Mouse (Mus musculus) adrenal gland, adult 18-20 months (tissue): Measurements from ENCODE around the gene Pgpep1. TPM values are rescaled to one million over a fixed set of nuclear protein-coding genes. Genes with fewer than 3 reads are reported as not detected.

Experiments
- DNase-seq, 2 experiments: peaks; one replicate each; pipeline ENCODE4 v3.0.0; 2021 to 2022; ENCODE audit warnings: low spot score in 2 of 2
- total RNA-seq, 2 experiments: library from RNA; stranded (reverse); gene quantifications; 1 replicate in 1 of 2; 2 replicates in 1 of 2; pipeline ENCODE4 v1.2.3; 2021

Gene Pgpep1
- total RNA-seq, 2 experiments from 2014 or later = 101 to 153 TPM

DNA sequence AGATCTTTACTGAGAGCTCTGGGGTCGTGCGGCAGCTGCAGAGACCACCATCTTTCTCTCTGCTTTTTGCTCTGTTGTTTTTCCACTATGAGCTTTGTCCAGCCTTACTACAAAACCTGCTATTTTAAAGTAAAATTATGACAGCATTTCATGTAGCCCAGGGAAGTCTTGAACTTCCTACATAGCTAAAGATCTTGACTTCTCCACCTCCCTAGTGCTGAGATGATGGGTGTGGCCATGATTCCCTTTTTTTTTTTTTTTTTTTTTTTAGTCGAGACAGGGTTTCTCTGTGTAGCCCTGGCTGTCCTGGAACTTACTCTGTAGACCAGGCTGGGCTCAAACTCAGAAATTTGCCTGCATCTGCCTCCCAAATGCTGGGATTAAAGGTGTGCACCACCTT lies 4.4 kb upstream of the Pgpep1 start:
- no peak for DNase-seq

DNA sequence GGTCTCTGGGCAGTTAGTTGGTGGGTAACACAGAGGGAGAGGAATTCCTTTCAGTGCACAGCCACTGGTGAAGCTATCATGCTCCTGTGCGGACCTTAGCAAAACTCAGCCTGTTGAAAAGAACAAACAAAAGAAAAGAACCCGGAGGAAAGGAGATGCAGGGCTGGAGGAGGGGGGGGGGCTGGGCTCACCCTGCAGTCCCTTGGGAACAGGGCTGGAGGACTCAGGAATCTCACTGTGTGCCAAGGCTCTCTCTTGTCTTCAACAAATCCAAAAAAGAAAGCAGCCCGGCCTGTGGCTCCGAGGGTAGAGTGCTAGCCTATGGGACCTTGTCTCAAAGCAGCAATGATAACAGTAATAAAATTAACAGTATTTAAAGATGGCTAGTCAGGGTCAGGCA lies 3.5 kb upstream of the Pgpep1 start:
- DNase-seq = no peak

DNA sequence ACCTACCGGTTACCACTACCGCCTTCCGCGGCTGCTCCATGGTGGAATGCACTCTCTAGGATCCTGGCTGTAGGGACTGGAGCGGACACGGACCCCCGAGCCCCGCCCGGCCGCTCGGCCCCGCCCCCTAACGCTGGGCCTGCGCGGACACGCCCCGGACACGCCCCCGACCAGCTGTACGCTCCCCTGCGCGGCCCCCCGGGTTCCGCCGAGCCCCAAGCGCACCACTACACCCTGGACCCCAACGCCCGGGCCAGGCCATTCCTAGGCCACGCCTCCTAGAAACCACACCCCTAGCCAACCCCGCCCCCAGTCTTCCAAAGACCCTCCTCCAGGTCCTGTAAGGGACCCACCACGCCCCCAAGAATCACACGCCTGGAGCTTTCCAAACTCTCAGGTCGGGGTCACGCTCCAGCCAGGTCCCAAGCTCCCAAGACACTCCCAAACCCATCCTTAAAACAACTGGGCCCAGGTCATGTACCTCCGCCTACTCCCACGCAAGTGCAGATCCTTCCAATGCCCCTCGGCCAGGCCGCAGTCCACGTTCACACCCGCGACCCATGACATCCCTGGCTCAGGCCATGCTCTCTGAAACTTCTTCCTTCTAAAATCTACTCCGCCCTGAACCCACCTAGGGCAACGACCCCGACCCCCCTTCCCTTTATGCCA lies 450 bp downstream of the Pgpep1 start:
- DNase-seq = peak; percentile 91 to 92

DNA sequence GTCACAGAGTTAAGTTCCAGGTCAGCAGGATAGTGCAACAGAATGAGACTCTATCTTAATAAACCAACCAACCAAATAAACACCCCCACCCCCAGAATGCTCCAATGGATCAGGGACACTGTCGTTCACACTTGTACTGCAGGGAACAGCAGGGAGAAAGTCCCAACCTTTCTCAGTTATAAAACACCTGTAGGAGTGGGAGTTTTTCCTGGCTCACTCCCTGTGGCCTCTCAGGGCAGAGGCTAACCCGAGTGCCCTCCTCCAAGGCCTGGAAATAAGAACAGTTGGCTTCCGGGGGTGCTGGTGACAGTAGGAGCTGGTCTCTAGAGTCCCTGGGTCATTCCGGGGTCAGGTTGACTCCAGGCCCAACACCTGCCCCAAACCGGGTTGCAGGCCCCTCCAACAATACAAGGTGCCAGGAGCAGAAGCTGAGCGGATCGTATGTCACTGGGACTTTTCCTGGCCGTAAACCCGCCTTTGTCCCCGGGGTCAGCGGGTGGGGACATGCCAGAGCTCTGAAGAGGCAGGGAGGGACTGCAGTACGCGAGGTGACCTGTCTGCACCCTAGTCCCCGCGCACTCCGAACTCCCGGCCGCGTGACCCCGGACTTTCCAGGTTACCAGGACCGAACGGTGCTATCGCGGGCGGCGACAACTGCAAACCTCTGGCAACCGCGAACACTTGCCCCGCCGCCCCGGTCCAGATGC lies 1.1 kb downstream of the Pgpep1 start:
- DNase-seq = peak in 1 of 2 experiments; percentile 37

- peak in 1 of 2 experiments; percentile 56 for DNase-seq
Observed at GRCm38 (mm10) chr8:70657739-70658138, 2.4 kb downstream of the Pgpep1 start.

DNA sequence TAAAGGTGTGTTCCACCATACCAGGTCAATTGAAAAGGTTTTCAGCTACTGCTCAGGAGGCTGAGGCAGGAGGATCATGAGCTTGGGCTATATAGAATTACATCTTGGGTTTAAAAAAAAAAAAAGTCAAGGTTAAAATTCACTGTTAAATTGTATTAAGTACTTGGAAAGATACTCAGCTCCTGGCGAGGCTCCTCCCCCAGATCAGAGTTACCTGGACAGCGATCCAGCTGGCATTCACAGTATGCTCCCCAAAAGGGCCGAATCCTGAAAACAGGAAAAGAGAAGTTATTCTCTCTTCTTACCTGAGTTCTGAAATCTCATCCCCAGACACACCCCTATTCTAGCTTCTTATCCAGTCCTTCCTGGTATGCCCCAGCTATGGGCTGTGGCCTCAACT lies 3.0 kb downstream of the Pgpep1 start:
- DNase-seq = no peak

DNA sequence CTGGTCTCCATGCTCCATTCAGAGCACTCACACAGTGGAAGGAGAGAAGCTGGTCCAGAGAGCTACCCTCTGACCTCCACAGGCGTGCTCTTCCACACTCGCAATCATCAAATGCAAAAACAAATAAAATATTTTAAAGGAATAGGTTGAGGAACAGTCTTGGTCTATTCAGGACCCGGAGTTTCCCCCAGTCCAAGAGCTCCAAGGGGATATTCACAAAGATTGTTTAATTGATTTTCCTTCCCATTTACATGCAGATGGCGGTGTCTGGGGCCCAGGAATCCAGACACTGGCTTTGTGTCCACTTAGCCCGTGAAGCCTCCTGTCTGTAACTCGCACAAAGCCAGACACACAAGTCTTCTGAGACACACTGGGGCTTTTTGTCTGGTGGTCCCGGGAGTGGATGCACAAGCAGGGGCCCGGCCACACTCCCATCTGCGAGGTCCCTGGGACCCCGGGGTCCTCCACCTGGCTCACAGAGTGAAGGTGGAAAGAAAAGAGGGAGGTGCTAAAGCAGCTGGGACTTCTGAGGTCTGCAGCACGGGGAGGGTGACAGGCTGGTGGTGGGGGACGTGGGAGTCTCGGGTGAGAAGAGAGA lies 3.9 kb downstream of the Pgpep1 start:
- DNase-seq = no peak

- no peak for DNase-seq
Observed at GRCm38 (mm10) chr8:70655469-70655868, 4.7 kb downstream of the Pgpep1 start.

DNA sequence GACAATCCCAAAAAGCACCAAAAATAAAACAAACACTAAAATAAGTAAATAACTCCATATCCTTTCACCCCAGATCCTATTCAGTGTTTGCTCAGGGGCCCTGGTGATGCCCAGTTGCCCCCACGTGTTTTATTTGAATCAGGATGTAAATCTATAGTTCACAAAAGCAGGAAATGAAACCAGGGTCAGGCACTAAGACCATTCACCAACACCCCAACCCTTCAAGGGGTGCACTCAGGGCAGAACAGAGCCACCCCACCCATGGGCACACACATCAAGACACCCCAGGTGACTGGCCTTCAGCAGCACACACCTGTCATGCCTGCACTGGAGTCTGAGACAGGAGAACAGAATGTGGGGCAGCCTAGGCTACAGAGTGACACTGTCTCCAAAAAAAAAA lies 6.1 kb downstream of the Pgpep1 start:
- no peak for DNase-seq

GRCm38 (mm10) chr8:70653226-70653625 lies 7.0 kb downstream of the Pgpep1 start:
- peak; percentile 71 to 74 for DNase-seq

- no peak for DNase-seq
Observed at GRCm38 (mm10) chr8:70650351-70650750, 9.8 kb downstream of the Pgpep1 start.

DNA sequence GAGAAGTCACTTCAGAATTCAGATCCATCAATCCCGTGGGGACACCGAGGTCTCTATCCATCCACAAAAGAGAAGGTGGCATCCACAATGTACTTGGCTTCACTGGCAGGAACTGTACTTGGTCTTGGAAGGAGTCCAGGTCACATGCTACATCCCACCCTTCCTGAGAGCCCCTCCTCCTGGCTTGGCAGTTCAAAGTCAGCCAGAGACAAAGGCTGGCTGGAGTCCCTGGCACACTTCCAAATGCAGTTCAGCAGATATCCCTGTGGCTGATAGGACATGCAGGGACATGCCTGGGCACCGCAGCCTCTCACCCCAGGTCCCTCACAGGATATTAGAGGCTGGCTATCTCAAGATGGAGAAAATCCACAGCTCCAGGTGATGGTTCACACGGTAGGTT lies 10.9 kb downstream of the Pgpep1 start:
- DNase-seq = peak; percentile 71 to 73

DNA sequence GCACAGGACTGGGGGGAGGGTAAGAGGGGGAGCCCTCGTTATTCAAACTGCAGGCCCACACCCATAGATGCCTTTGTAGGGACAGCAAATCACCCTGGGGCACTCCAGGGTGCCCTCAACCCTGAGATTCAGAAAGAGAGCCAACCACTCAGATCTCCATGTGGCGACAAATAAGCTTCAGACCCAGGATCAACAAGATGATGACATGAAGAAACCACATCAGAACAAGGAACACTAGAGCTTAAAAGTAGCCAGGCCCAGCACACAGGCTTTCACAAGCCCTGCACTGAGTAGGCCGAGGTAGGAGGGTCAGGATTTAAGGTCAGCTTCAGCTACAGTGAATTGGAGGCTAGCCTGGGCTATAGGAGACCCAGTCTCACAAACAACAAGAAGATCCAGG lies 11.3 kb downstream of the Pgpep1 start:
- no peak for DNase-seq

- no peak for DNase-seq
Observed at GRCm38 (mm10) chr8:70648164-70648442, 12.1 kb downstream of the Pgpep1 start.

DNA sequence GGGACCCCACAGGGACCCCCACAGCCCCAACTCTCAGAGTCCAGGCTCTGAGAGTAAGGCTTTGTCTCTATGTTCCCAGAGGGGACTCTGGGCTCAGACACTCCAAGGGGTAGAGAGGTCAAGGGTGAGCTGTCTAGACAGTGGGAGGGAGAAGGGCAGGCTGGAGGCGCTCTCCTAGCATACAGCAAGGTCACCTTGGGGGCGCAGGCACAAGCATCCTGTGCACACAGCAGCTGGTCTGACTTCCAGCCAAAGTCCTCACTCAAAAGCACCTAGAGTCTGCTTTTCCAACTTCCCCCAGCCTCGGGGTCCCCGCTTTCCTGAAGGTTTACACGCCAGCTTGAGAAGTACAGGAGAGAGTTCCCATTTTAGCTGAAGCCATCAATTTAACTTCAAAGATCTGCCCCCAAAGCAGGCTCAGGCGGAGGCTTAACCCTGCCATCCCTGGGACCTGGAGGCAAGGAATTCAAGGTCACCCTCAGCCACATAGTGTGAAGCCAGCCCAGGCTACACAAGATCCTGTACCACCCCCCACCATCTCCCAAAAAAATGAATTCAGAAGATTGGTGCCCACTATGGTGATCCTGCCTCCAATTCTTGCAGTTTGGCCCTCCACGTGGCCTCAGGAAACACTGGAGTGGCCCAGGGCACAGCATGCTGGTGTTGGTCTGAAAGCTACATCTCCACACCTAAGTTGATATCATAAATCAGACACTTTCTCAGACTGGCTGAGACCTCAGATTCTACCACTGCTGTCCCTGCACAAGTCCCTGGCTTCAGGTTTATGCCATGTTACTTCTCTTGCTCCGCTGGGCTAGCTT lies 12.6 kb downstream of the Pgpep1 start:
- no peak for DNase-seq

DNA sequence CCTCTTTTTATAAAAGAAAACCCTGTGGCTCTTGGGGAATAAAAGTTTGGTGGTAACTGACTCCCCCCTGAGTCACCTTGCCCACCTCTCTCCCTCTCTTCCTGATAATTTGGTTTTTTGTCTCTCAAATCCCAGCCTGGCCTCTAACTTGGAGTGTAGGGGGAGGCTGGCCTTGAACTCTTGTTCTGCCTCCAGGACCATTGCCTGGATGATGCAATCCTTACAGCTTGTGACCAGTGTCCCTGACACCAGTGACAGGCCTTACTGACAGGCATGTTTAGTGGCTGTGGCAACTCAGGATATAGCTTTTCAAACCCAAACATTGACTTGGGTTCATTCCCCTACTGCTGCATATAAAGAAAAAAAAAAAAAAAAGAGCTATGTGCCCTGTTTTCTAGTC lies 13.4 kb downstream of the Pgpep1 start:
- DNase-seq = peak in 1 of 2 experiments; percentile 59

GRCm38 (mm10) chr8:70646369-70646768 lies 13.8 kb downstream of the Pgpep1 start:
- no peak for DNase-seq

- DNase-seq = peak; percentile 51 to 56
Observed at GRCm38 (mm10) chr8:70645501-70646224, 14.5 kb downstream of the Pgpep1 start.

DNA sequence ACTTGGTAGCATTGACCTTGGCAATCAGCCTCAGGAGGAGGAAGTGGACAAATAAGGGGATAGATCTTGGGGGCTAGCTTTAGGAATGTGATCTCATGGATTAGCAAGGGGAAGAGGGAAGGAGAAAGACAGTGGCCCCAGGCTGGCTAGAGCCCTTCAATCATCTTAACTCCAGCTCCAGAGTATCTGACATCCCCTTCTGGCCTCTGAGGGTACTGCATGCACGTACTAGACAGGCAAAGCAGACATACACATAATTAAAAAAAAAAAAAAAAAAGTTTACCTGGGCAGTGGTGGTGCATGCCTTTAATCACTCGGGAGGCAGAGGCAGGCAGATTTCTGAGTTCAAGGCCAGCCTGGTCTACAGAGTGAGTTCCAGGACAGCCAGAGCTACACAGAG lies 16.1 kb downstream of the Pgpep1 start:
- no peak for DNase-seq

- no peak for DNase-seq
Observed at GRCm38 (mm10) chr8:70643019-70643418, 17.2 kb downstream of the Pgpep1 start.

GRCm38 (mm10) chr8:70638752-70639151 lies 21.4 kb downstream of the Pgpep1 start:
- no peak for DNase-seq
